Mouse (Mus musculus) splenic B cell, adult 2 months (primary cell): ENCODE measurements at regions not wholly inside any gene's neighbourhood (a gene's known extent, or its start where the extent isn't known, plus 50 kb on each side); places are given as distances from the start of the nearest gene placed in this dataset.

Source experiments
- DNase-seq: peaks from one replicate; pipeline ENCODE4 v3.0.0-alpha.2; 2011; ENCODE audit warnings: low read depth, low spot score
- H3K27me3 ChIP-seq: 2 replicates; pipeline ENCODE4 v1.6.1; 2012; ENCODE audit warnings: mild to moderate bottlenecking, low read length, moderate library complexity, mixed read lengths; ENCODE audit not compliant: control insufficient read depth, poor library complexity, insufficient read depth, severe bottlenecking
- H3K36me3 ChIP-seq: 2 replicates; pipeline ENCODE4 v1.6.1; 2012; ENCODE audit warnings: mild to moderate bottlenecking, low read length, moderate library complexity, mixed read lengths; ENCODE audit not compliant: control insufficient read depth, poor library complexity, insufficient read depth, severe bottlenecking

DNA sequence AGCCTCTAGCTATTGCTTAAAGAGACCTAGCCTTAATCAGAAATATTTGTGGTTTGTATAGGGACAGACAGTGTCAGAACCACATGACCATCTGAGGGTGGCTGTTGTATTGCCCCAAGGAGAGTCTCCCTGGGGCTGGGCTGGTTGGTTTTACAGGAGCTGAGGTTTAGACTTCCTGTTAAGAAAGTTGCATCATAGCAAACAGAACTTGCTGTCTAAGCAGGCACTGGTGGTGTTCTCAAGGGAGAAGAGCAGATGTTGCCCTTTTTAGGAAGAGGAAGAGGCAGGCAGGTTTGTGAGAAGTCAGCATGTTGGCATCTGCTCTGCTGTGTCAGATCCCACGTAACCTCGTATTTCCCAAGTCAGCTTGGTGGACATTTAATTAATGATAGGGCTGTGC is 52.7 kb upstream of the Tut7 start:
- H3K27me3 ChIP-seq, result no peaks in the 10 kb centered on the region
- DNase-seq, result no peak

GRCm38 (mm10) chr13:59874137-59874931 is 51.4 kb upstream of the Tut7 start:
- Histone ChIP-seq H3K27me3 (no peaks in the 10 kb centered on the region), H3K36me3 (no peaks in the 10 kb centered on the region)
- no peak for DNase-seq

More for the DNA sequence above, 52.7 kb upstream of the Tut7 start:
- H3K36me3 ChIP-seq, result no peaks in the 10 kb centered on the region
